Mouse (Mus musculus): ENCODE measurements around the gene Cntnap1.

- no peak for TF ChIP-seq CTCF (IDR thresholded peaks at IDR 0.05)
- no peak for TF ChIP-seq EP300 (IDR thresholded peaks at IDR 0.05)
Observed at GRCm38 (mm10) chr11:101184984-101185383, 14.7 kb downstream of the Cntnap1 start.

Data from lung, postnatal 0 days (tissue).